Mouse (Mus musculus) liver, adult 2 months (tissue): ENCODE measurements around the gene Sesn2. TPM values are rescaled to one million over a fixed set of nuclear protein-coding genes. Genes with fewer than 3 reads are reported as not detected.

ENCODE experiments used
- DNase-seq: peaks from one replicate; pipeline ENCODE4 v3.0.0-alpha.2; 2011; ENCODE audit warnings: low read depth, low spot score; ENCODE audit errors: extremely low read depth
- H3K27ac ChIP-seq: fragments of 200-500 bp; replicated peaks from 2 replicates; pipeline ENCODE4 v1.5.1; 2012; ENCODE audit warnings: low read depth, mild to moderate bottlenecking, control low read depth, inconsistent platforms, low read length; ENCODE audit not compliant: insufficient read depth
- H3K27me3 ChIP-seq: fragments of 200-500 bp; 2 replicates; pipeline ENCODE4 v1.6.1; 2012; ENCODE audit warnings: mild to moderate bottlenecking, moderate library complexity, low read length, inconsistent platforms; ENCODE audit not compliant: control insufficient read depth, insufficient read depth
- H3K36me3 ChIP-seq: fragments of 200-500 bp; 2 replicates; pipeline ENCODE4 v1.6.1; 2012; ENCODE audit warnings: low read length, inconsistent platforms; ENCODE audit not compliant: control insufficient read depth, insufficient read depth
- H3K4me1 ChIP-seq: fragments of 200-500 bp; 2 replicates; pipeline ENCODE4 v1.6.1; 2011; ENCODE audit warnings: low read length; ENCODE audit not compliant: control insufficient read depth, insufficient read depth
- H3K4me3 ChIP-seq: fragments of 200-500 bp; 2 replicates; pipeline ENCODE4 v1.5.1; 2011; ENCODE audit warnings: low read depth, mild to moderate bottlenecking, control low read depth, low read length, moderate library complexity; ENCODE audit not compliant: insufficient read depth
- H3K79me2 ChIP-seq: fragments of 200-500 bp; 2 replicates; pipeline ENCODE4 v1.6.1; 2012; ENCODE audit warnings: inconsistent platforms, mild to moderate bottlenecking, low read length, moderate library complexity; ENCODE audit not compliant: control insufficient read depth, insufficient read depth
- H3K9ac ChIP-seq: fragments of 200-500 bp; 2 replicates; pipeline ENCODE4 v1.6.1; 2012; ENCODE audit warnings: low read depth, mild to moderate bottlenecking, control low read depth, inconsistent platforms, low read length
- CTCF ChIP-seq: fragments of 200-500 bp; IDR thresholded peaks from 2 replicates; pipeline ENCODE4 v1.5.1; 2011; ENCODE audit warnings: low read depth, low read length, control low read depth
- POLR2A ChIP-seq: fragments of 200-500 bp; IDR thresholded peaks from 2 replicates; pipeline ENCODE4 v1.6.1; 2011; ENCODE audit warnings: low read length, control low read depth; ENCODE audit not compliant: insufficient read depth; ENCODE audit errors: extremely low read depth
- WGBS: fragments of 180-500 bp; shearing (Covaris S2); methylation state at CpG from one replicate; pipeline ENCODE4 v1.1.7; 2018; 5-methylcytosine and 5-hydroxymethylcytosine counted together
- polyA plus RNA-seq: library from polyadenylated mRNA; depleted of rRNA; stranded (reverse); fragments of >200 nt; gene quantifications from 2 replicates; pipeline ENCODE4 v1.2.3, GENCODE M21; 2012
- total RNA-seq: library from RNA; depleted of rRNA; stranded (reverse); fragments of >200 nt; gene quantifications from 2 replicates; pipeline ENCODE4 v1.2.3, GENCODE M21; 2014

Gene Sesn2
- total and polyA plus RNA-seq, 2 experiments: 2.7 to 5.5 TPM

DNA sequence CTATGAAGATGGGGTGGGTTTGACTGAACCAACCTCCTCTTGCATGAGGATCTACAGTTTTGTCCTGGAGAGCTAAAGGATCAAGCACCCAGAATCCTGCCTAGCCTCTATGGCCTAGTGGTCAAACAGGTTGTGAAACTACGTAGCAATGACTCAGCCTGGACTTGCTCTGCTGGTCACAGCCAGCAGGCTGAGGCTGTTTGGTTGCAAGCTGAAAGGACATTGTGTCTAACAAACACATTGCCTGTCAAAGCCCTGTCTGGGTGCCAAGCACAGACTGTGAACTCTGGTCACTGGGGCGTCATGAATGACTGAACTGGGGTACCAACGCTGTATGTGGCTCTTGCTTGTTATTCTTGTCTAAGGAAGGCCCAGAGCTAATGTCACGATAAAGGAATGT is 35.7 kb downstream of the Sesn2 start:
- H3K4me3 ChIP-seq: no peak overlapping the region
- 26% methylated on average over 4 of the region's 4 CpGs for WGBS
- DNase-seq: peak; percentile 98
- H3K36me3 ChIP-seq: no peaks in the 10 kb centered on the region
- TF ChIP-seq POLR2A (no peak), CTCF (peak; percentile 50)
- H3K4me1 ChIP-seq: peaks cover 14% of the 10 kb centered on the region; the same call in 1 of the 2 replicates
- H3K27ac ChIP-seq: peak overlapping the region; percentile 35; the same call in 1 of the 2 replicates
- no peaks in the 10 kb centered on the region for H3K27me3 ChIP-seq
- no peak overlapping the region for H3K9ac ChIP-seq
- no peaks in the 10 kb centered on the region for H3K79me2 ChIP-seq

DNA sequence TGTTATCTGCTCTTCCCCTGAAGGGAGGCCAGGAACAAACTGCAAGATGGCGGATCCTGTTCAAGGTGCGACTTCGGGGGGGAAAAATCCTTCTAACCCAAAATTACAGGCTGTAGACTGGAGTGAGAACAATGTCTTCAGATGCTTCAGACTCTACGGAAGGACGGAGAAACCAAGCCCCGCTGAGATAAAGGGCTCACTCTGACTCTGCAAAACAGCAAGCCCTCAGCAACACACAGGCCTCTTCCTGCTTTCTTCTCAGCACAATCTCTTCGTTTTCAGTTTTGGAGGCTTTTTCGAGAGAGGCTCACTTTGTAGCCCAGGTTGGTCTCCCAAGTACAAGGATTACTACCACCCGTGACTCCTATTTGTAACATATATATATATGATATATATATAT is 36.9 kb downstream of the Sesn2 start:
- H3K27me3 ChIP-seq: no peaks in the 10 kb centered on the region
- H3K4me1 ChIP-seq: peaks cover 17% of the 10 kb centered on the region; the same call in 1 of the 2 replicates
- no peak for DNase-seq
- no peaks in the 10 kb centered on the region for H3K79me2 ChIP-seq
- H3K36me3 ChIP-seq: no peaks in the 10 kb centered on the region
- TF ChIP-seq POLR2A: no peak
- no peak for TF ChIP-seq CTCF
- H3K9ac ChIP-seq: no peak overlapping the region
- no peak overlapping the region for H3K27ac ChIP-seq
- no peak overlapping the region for H3K4me3 ChIP-seq
- 88% methylated on average over 9 of the region's 9 CpGs for WGBS

DNA sequence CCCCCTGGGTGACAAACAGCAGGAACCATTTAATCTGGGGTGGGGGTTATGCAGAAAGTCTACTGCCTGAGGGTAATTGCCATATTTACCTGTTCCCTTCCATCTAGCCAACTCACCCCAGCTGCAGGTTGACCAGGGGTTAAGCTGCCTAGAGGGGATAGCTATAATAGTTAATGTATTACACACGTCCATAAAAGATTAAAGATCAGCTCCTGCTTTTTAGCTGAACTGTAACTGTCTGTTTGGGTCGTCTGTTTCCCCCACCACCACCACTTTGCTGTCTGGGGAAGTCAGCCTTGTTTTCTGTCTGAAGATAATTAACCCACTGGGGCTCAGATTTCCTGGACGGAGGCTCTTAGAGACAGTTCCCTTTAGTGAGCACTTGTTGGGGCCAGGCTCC is 40.4 kb downstream of the Sesn2 start:
- Histone ChIP-seq H3K27me3 (no peaks in the 10 kb centered on the region), H3K36me3 (no peaks in the 10 kb centered on the region), H3K27ac (no peak overlapping the region), H3K9ac (no peak overlapping the region), H3K4me3 (no peak overlapping the region), H3K79me2 (no peaks in the 10 kb centered on the region), H3K4me1 (peaks cover 7% of the 10 kb centered on the region; the same call in 1 of the 2 replicates)
- 7% methylated on average over 3 of the region's 3 CpGs for WGBS
- no peak for DNase-seq
- TF ChIP-seq CTCF (no peak), POLR2A (no peak)

DNA sequence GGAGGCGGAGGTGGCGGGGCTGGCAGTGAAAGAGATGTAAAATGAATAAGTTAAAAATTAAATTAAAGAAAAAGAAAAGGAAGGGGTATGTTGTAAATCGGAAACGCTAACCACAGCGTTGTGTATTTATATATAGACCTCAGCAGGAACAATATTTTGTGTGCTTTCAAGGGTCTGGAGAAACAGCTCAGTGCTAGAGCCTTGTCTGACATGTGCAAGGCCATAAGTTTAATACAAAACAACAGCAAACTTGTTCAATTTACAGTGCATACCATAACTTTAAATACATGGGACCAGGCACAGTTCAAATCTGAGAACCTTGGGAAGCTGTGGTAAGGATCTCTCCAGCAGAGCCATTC is 46.1 kb downstream of the Sesn2 start:
- Histone ChIP-seq H3K79me2 (peaks cover 4% of the 10 kb centered on the region; the same call in 1 of the 2 replicates), H3K4me1 (peaks cover 5% of the 10 kb centered on the region), H3K27me3 (no peaks in the 10 kb centered on the region), H3K9ac (no peak overlapping the region), H3K4me3 (no peak overlapping the region), H3K27ac (no peak overlapping the region), H3K36me3 (peaks cover 7% of the 10 kb centered on the region)
- under 1% methylated on average over 5 of the region's 5 CpGs for WGBS
- no peak for DNase-seq
- TF ChIP-seq POLR2A (no peak), CTCF (no peak)

DNA sequence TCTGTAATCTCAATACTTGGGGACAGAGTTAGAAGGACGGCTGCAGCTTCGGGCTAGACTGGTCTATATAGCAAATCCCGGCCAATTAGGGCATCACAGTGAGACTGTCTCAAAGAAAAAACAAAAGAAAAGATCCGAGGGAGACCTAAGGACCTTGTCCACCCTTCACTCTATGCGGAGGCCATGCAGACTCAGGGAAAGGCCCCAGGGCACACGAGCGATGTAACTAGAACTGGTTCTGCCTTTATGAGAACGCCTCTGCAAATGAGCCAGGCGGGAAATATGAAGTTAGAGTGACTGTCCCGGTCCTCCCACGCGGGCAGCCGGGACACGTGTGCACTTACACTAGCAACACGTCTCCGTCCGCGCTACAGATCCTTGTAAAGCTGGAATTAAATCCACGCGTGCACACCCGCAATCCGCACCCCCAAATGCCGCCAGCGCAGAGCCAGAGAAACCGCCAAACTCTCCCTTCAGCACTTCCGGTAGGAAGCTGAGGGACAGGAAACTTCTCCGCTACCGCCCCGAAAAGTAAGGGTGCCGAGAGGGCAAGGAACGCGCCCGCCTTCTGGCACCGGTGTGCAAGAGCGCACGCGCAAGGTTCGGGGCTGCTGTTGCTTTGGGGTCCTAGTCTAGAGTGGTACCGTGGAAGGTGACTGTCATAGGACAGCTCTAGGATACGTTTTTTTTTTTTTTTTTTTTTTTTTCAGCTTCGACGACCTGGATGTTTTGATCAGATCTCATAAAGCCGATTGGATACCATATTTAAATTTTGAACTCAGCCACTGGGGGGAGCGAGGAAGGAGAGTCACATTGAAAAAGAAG is 46.7 kb downstream of the Sesn2 start, which contains the start of gene Med18:
Gene Med18, minus strand, starts transcription at position 492 of the 825 bp plus-strand sequence.
- H3K4me1 ChIP-seq: peaks cover 5% of the 10 kb centered on the region
- H3K36me3 ChIP-seq: peaks cover 10% of the 10 kb centered on the region
- H3K27ac ChIP-seq: peak within 1 kb of the TSS; percentile 22
- H3K27me3 ChIP-seq: no peaks in the 10 kb centered on the region
- peak; percentile 82 for DNase-seq
- peaks cover 4% of the 10 kb centered on the region; the same call in 1 of the 2 replicates for H3K79me2 ChIP-seq
- peak within 1 kb of the TSS; percentile 59 for H3K9ac ChIP-seq
- peak within 1 kb of the TSS; percentile 67 for H3K4me3 ChIP-seq
- WGBS: under 1% methylated on average over 44 of the region's 44 CpGs
- peak; percentile 22; the same call in 1 of the 2 replicates for TF ChIP-seq POLR2A
- peak; percentile 35 for TF ChIP-seq CTCF

DNA sequence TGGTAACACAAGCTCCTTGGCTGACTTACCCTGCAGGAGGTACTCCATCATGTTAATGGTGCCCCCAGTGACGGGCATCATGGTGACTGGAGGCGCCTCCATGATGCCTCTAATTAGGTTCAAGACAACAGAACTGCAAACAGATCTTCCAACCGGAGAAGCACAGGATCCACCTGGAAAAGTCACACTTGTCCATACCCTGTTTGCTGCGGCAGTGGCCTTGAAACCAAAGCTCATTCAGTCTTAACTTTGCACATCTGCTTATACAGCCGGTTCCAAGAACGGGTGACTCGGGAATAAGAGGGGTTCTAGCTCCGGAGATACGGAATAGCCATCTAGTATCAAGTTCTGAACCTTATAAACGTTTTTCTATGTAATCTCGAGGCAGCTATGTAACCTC is 47.5 kb downstream of the Sesn2 start:
- Histone ChIP-seq H3K27ac (no peak overlapping the region), H3K9ac (peak overlapping the region; percentile 59), H3K36me3 (peaks cover 12% of the 10 kb centered on the region), H3K27me3 (no peaks in the 10 kb centered on the region), H3K4me3 (peak overlapping the region; percentile 67), H3K79me2 (peaks cover 4% of the 10 kb centered on the region; the same call in 1 of the 2 replicates), H3K4me1 (peaks cover 5% of the 10 kb centered on the region)
- TF ChIP-seq CTCF (no peak), POLR2A (no peak)
- 4% methylated on average over 11 of the region's 11 CpGs for WGBS
- no peak for DNase-seq
